Mouse (Mus musculus) urinary bladder, postnatal 36 days (tissue): Measurements from ENCODE around the gene Rnf111.
"Not testable (repeated sequence)": the region's sequence is repeated elsewhere in the genome, so short reads cannot be mapped to it uniquely, and the experiment has no call there.

Source experiments
- DNase-seq, 2 experiments: peaks; one replicate each; pipeline ENCODE4 v3.0.0; 2022; ENCODE audit warnings: low spot score in 2 of 2, mixed read lengths in 1 of 2

Gene Rnf111

GRCm38 (mm10) chr9:70496990-70497389 is 6.5 kb downstream of the Rnf111 start:
- DNase-seq = no peak

- no peak for DNase-seq
Observed at GRCm38 (mm10) chr9:70493038-70493437, 10.5 kb downstream of the Rnf111 start.

GRCm38 (mm10) chr9:70491176-70491575 is 12.3 kb downstream of the Rnf111 start:
- DNase-seq = no peak

GRCm38 (mm10) chr9:70487401-70487800 is 16.1 kb downstream of the Rnf111 start:
- DNase-seq = no peak

GRCm38 (mm10) chr9:70485840-70486239 is 17.7 kb downstream of the Rnf111 start:
- DNase-seq = no peak

- DNase-seq = no peak
Observed at GRCm38 (mm10) chr9:70483495-70483894, 20.0 kb downstream of the Rnf111 start.

GRCm38 (mm10) chr9:70481872-70482271 is 21.7 kb downstream of the Rnf111 start:
- DNase-seq = no peak

- DNase-seq = no peak
Observed at GRCm38 (mm10) chr9:70477229-70477628, 26.3 kb downstream of the Rnf111 start.

GRCm38 (mm10) chr9:70475777-70476270 is 27.7 kb downstream of the Rnf111 start:
- no peak for DNase-seq

GRCm38 (mm10) chr9:70473400-70473799 is 30.1 kb downstream of the Rnf111 start:
- no peak for DNase-seq

GRCm38 (mm10) chr9:70463091-70463490 is 40.4 kb downstream of the Rnf111 start:
- not testable (repeated sequence) for DNase-seq

- no peak for DNase-seq
Observed at GRCm38 (mm10) chr9:70452371-70452770, 51.2 kb downstream of the Rnf111 start.

- DNase-seq = no peak
Observed at GRCm38 (mm10) chr9:70449072-70449471, 54.5 kb downstream of the Rnf111 start.

- DNase-seq = peak in 1 of 2 experiments; percentile 31
Observed at GRCm38 (mm10) chr9:70439959-70440358, 63.6 kb downstream of the Rnf111 start.

- no peak for DNase-seq
Observed at GRCm38 (mm10) chr9:70422661-70423060, 80.9 kb downstream of the Rnf111 start.

GRCm38 (mm10) chr9:70421257-70422056 is 82.1 kb downstream of the Rnf111 start, which contains the start of gene Ccnb2:
Ccnb2 (minus strand) TSS chr9:70421547.
- peak; percentile 65 to 81 for DNase-seq

GRCm38 (mm10) chr9:70416412-70416811 is 87.1 kb downstream of the Rnf111 start:
- no peak for DNase-seq

GRCm38 (mm10) chr9:70413038-70413437 is 90.5 kb downstream of the Rnf111 start:
- DNase-seq = no peak

GRCm38 (mm10) chr9:70410668-70411067 is 92.9 kb downstream of the Rnf111 start:
- no peak for DNase-seq

GRCm38 (mm10) chr9:70409743-70410142 is 93.8 kb downstream of the Rnf111 start:
- DNase-seq = no peak

- DNase-seq = peak; percentile 13
Observed at GRCm38 (mm10) chr9:70408791-70409190, 94.7 kb downstream of the Rnf111 start.

GRCm38 (mm10) chr9:70406596-70406995 is 96.9 kb downstream of the Rnf111 start:
- DNase-seq = no peak

GRCm38 (mm10) chr9:70401937-70402539 is 101.5 kb downstream of the Rnf111 start:
- DNase-seq = no peak
